Mouse (Mus musculus): ENCODE measurements around the gene Plscr2.

DNA sequence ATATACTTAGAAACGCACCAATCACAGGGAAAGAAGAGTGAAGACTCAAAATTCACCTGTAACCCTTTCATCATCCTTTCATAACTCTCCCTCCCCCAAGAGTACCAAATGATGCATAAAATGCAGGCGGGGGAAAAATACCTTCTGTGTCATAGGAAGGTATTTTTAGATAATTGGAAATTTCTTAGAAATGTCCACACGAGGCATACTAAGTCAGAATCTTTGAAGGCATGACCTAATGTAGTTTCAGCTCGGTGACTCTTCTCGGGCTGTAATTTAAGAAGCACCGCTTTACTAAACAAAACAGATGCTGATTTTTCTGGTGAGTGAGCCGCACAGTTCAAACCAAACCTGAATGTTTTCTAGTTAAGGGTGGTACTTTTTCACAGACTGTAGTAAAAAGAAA is 26.0 kb upstream of the Plscr2 start, which contains the start of gene Plscr1:
- no peak for TF ChIP-seq CTCF (IDR thresholded peaks at IDR 0.05; ENCODE audit: low read depth, low read length)
- no peak for TF ChIP-seq POLR2A (IDR thresholded peaks at IDR 0.05; ENCODE audit: borderline replicate concordance, low read depth, low read length)
